Mouse (Mus musculus) left cerebral cortex, postnatal 4 days (tissue): ENCODE measurements around the gene Ahctf1. TPM values are rescaled to one million over a fixed set of nuclear protein-coding genes. Genes with fewer than 3 reads are reported as not detected.
A peak's percentile ranks its signal among the peaks of the same experiment; 100 is the strongest.
"Not testable (repeated sequence)": the region's sequence is repeated elsewhere in the genome, so short reads cannot be mapped to it uniquely, and the experiment has no call there.

ENCODE experiments used
- DNase-seq: peaks from one replicate; pipeline ENCODE4 v3.0.0-alpha.2; 2022
- intact Hi-C: fragments of 180-260 bp; cut with DNase I; formaldehyde crosslinking; loops from one replicate; pipeline ENCODE4 v1.15.1; 2025
- total RNA-seq, 2 experiments: library from RNA; stranded (reverse); gene quantifications; 2 replicates each; pipeline ENCODE4 v1.2.3; 2021

Gene Ahctf1
- total RNA-seq, 2 experiments from 2014 or later = 37.3 to 40.5 TPM

GRCm38 (mm10) chr1:179722811-179723469 lies 80.5 kb downstream of the Ahctf1 start:
- intact Hi-C loops = no loop called here
- DNase-seq = no peak

GRCm38 (mm10) chr1:179715786-179716185 lies 87.7 kb downstream of the Ahctf1 start:
- intact Hi-C loops = no loop called here

GRCm38 (mm10) chr1:179715289-179715688 lies 88.2 kb downstream of the Ahctf1 start:
- DNase-seq, intact Hi-C loops: not testable (repeated sequence)

More at GRCm38 (mm10) chr1:179715786-179716185, 87.7 kb downstream of the Ahctf1 start:
- DNase-seq = no peak

DNA sequence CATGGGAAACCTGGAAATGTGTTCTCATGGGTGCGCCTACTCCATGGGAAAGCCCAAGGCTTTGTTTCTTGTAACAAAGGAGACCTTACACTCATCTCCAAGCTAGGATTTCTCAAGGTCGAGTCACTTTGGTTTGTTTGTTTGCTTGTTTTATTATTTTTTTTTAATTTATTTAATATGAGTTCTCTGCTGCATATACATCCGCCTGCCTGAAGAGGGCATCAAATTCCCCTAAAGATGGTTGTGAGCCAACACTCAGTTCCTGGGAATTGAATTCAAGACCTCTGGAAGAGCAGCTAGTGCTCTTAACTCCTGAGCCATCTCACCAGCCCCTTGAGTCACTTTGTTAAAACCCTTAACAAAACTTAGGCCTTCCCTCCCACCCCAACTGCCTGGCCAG lies 90.1 kb downstream of the Ahctf1 start:
- intact Hi-C loops = no loop called here
- no peak for DNase-seq

DNA sequence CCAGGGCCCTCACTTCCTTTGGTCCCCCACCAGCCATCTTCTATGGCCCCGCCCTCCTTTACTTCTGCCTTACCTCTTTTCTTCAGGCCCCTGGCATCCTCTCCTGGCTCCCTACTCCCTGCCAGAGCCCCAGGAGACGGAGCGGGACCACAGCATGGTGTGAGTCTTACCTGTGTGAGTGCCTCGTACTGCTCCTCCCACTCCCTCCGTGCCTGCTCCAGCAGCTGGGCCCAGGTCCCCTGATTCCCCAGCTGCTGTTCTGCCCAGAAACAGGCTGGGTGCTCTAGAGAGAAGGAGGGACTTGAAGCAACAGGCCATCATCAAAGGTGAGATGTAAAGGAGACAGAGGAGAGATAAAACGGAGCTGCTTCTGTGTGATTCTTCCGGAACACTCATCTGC lies 90.8 kb downstream of the Ahctf1 start:
- intact Hi-C loops = no loop called here
- DNase-seq = no peak

DNA sequence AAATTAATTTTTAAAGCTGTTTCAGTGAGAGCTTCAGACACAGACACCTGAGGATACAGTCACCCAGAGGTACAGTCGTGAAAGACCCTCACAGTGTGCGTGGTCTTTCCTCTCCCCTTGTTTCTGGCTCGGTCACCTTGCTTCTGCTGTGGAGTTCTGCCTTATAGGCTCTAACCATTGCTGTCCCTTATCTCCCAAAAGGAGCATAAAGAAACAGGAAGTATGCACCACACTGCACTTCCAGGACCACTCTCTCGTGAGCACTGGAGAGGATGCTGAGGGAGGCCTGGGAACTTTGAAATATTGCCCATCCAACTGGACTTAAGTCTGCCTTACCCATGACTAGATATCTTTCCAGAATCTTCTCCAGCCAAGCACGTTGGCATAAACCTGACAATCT lies 92.7 kb downstream of the Ahctf1 start:
- intact Hi-C loops = no loop called here
- DNase-seq = no peak

DNA sequence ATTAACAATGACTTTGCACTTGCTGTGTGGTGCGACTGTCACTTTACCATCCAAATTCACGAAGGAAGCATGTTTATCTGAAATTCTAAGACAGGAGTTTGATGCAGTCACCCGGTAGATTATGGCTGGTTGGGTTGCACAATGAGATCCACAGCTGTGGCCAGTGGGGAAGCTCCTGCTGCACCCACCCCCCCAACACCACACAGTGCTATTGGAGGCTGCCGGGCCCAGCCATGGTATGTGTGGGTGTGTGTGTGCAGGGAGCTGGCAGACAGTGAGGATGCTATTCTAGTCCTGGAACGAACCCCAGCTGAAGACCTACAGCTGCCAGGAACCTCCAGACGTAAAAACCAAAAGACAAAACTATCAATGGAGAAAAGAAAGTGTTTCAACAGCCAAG lies 94.1 kb downstream of the Ahctf1 start:
- intact Hi-C loops = no loop called here
- peak; percentile 15 for DNase-seq

- no peak for DNase-seq
- intact Hi-C loops = no loop called here
Observed at GRCm38 (mm10) chr1:179705154-179705553, 98.3 kb downstream of the Ahctf1 start.

- intact Hi-C loops = no loop called here
Observed at GRCm38 (mm10) chr1:179704150-179704549, 99.3 kb downstream of the Ahctf1 start.

More at GRCm38 (mm10) chr1:179704150-179704549, 99.3 kb downstream of the Ahctf1 start:
- DNase-seq = no peak

Other genes with a start within 250 kb of the Ahctf1 start
- gene Sccpdh, start 135.5 kb downstream of the Ahctf1 start, total RNA-seq = 10 to 100 TPM; 88.3 to 88.5 TPM
- under 1 TPM; 0.14 to 0.34 TPM for gene Kif28, start 58.4 kb downstream of the Ahctf1 start, total RNA-seq
- gene Gm10518, start 304 bp downstream of the Ahctf1 start, total RNA-seq = under 1 TPM in 1 of 2 experiments, not detected in 1; 0.30 TPM
- 100 to 1,000 TPM; 185 to 187 TPM for gene Cdc42bpa, start 156.8 kb upstream of the Ahctf1 start, total RNA-seq